Mouse (Mus musculus) thymus, postnatal 4 days (tissue): Measurements from ENCODE around the gene Ddc.

Experiments used
- DNase-seq: peaks from one replicate; pipeline ENCODE4 v3.0.0; 2021

Gene Ddc

GRCm38 (mm10) chr11:11875230-11875629 lies 22.7 kb downstream of the Ddc start:
- DNase-seq, result no peak

- peak; percentile 53 for DNase-seq
Observed at GRCm38 (mm10) chr11:11873023-11873908, 24.7 kb downstream of the Ddc start.

GRCm38 (mm10) chr11:11872140-11872795 lies 25.7 kb downstream of the Ddc start:
- DNase-seq, result no peak

GRCm38 (mm10) chr11:11871197-11871813 lies 26.6 kb downstream of the Ddc start:
- no peak for DNase-seq

- DNase-seq, result no peak
Observed at GRCm38 (mm10) chr11:11867971-11868481, 29.9 kb downstream of the Ddc start.

GRCm38 (mm10) chr11:11866696-11867095 lies 31.2 kb downstream of the Ddc start:
- no peak for DNase-seq

GRCm38 (mm10) chr11:11865128-11865527 lies 32.8 kb downstream of the Ddc start:
- DNase-seq, result no peak

GRCm38 (mm10) chr11:11864446-11865101 lies 33.4 kb downstream of the Ddc start:
- no peak for DNase-seq

- DNase-seq, result no peak
Observed at GRCm38 (mm10) chr11:11862502-11862901, 35.4 kb downstream of the Ddc start.

GRCm38 (mm10) chr11:11856959-11857358 lies 41.0 kb downstream of the Ddc start:
- DNase-seq, result no peak

GRCm38 (mm10) chr11:11855685-11856131 lies 42.2 kb downstream of the Ddc start:
- no peak for DNase-seq

- no peak for DNase-seq
Observed at GRCm38 (mm10) chr11:11855061-11855672, 42.8 kb downstream of the Ddc start.

GRCm38 (mm10) chr11:11853731-11854461 lies 44.0 kb downstream of the Ddc start:
- DNase-seq, result no peak

GRCm38 (mm10) chr11:11851957-11852505 lies 45.9 kb downstream of the Ddc start:
- no peak for DNase-seq

GRCm38 (mm10) chr11:11850476-11851267 lies 47.3 kb downstream of the Ddc start:
- DNase-seq, result no peak

GRCm38 (mm10) chr11:11849513-11850311 lies 48.2 kb downstream of the Ddc start:
- DNase-seq, result no peak

- no peak for DNase-seq
Observed at GRCm38 (mm10) chr11:11848467-11848866, 49.5 kb downstream of the Ddc start.

- no peak for DNase-seq
Observed at GRCm38 (mm10) chr11:11845044-11845443, 52.9 kb downstream of the Ddc start.

- DNase-seq, result peak; percentile 25
Observed at GRCm38 (mm10) chr11:11844367-11844971, 53.5 kb downstream of the Ddc start.
